Mouse (Mus musculus) ovary, postnatal 36 days (tissue): ENCODE measurements at regions not wholly inside any gene's neighbourhood (a gene's known extent, or its start where the extent isn't known, plus 50 kb on each side); places are given as distances from the start of the nearest gene placed in this dataset.

Experiments
- DNase-seq: peaks from one replicate; pipeline ENCODE4 v3.0.0; 2022; ENCODE audit warnings: low spot score, mixed read lengths

GRCm38 (mm10) chr11:110588280-110588679 is 189.4 kb downstream of the Map2k6 start:
- no peak for DNase-seq

- no peak for DNase-seq
Measured at GRCm38 (mm10) chr11:110595266-110595862, 196.4 kb downstream of the Map2k6 start.

- DNase-seq, result no peak
Measured at GRCm38 (mm10) chr11:110605041-110605882, 206.3 kb downstream of the Map2k6 start.

GRCm38 (mm10) chr11:110609276-110609675 is 210.4 kb downstream of the Map2k6 start:
- no peak for DNase-seq

- DNase-seq, result no peak
Measured at GRCm38 (mm10) chr11:110610831-110611230, 211.9 kb downstream of the Map2k6 start.

GRCm38 (mm10) chr11:110632001-110632400 is 233.1 kb downstream of the Map2k6 start:
- DNase-seq, result no peak

- DNase-seq, result no peak
Measured at GRCm38 (mm10) chr11:110633351-110633750, 234.4 kb downstream of the Map2k6 start.

- DNase-seq, result no peak
Measured at GRCm38 (mm10) chr11:110642485-110642884, 243.6 kb downstream of the Map2k6 start.

GRCm38 (mm10) chr11:110649575-110650210 is 250.8 kb downstream of the Map2k6 start:
- no peak for DNase-seq

GRCm38 (mm10) chr11:110652068-110652467 is 253.1 kb downstream of the Map2k6 start:
- no peak for DNase-seq

GRCm38 (mm10) chr11:110656524-110657156 is 257.7 kb downstream of the Map2k6 start:
- no peak for DNase-seq

- DNase-seq, result no peak
Measured at GRCm38 (mm10) chr11:110657854-110658253, 258.9 kb downstream of the Map2k6 start.

- no peak for DNase-seq
Measured at GRCm38 (mm10) chr11:110670626-110671508, 271.9 kb downstream of the Map2k6 start.

- no peak for DNase-seq
Measured at GRCm38 (mm10) chr11:110672941-110673340, 274.0 kb downstream of the Map2k6 start.

- DNase-seq, result no peak
Measured at GRCm38 (mm10) chr11:110692824-110693223, 275.0 kb upstream of the Kcnj16 start.

GRCm38 (mm10) chr11:110697067-110697466 is 270.8 kb upstream of the Kcnj16 start:
- no peak for DNase-seq

- no peak for DNase-seq
Measured at GRCm38 (mm10) chr11:110698342-110698741, 269.5 kb upstream of the Kcnj16 start.

- no peak for DNase-seq
Measured at GRCm38 (mm10) chr11:110700976-110701375, 266.9 kb upstream of the Kcnj16 start.

GRCm38 (mm10) chr11:110702119-110702518 is 265.7 kb upstream of the Kcnj16 start:
- DNase-seq, result no peak

GRCm38 (mm10) chr11:110703511-110703910 is 264.3 kb upstream of the Kcnj16 start:
- DNase-seq, result no peak

- DNase-seq, result no peak
Measured at GRCm38 (mm10) chr11:110707328-110707727, 260.5 kb upstream of the Kcnj16 start.
